Mouse (Mus musculus) forelimb bud, embryonic 11.5 days (tissue): Measurements from ENCODE around the gene Zfp217.

Experiments
- DNase-seq: peaks from one replicate; pipeline ENCODE4 v3.0.0-alpha.2; 2012; ENCODE audit warnings: low read depth, low spot score

Gene Zfp217

DNA sequence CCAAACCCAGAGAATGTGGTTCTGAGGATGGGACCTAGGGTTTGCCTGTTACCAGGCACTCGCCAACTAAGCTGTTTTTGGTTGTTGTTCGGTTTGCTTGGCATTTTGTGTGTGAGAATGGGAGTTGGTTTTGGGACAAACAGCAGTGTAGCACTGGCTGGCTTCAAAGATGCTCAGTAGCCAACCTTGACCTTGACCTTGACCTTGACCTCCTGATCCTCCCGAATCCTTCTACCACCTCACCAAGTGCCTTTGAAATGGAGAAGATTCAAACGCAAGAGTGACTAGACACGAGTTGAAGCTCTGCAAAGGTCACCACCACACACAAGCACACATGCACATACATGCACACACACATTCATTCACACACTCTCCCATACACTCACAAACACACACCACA, 44.6 kb downstream of the Zfp217 start:
- no peak for DNase-seq

DNA sequence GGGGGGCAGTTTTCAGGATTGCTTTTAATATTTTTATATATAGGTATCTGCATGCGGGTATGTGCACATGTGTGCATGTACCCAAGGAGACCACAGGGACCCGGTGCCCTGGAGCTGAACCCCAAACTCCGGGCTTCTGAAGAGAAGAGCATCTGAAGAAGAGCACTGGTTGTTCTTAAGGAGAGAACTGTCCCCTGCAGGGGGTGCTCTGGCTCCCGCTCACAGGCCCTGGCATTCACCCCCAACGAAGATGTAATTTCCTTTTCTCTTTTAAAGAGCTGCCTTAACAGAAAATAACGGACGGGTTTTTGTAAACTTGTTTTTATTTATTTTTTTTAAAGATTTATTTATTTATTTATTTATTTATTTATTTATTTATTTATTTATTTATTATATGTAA, 46.0 kb downstream of the Zfp217 start:
- no peak for DNase-seq

DNA sequence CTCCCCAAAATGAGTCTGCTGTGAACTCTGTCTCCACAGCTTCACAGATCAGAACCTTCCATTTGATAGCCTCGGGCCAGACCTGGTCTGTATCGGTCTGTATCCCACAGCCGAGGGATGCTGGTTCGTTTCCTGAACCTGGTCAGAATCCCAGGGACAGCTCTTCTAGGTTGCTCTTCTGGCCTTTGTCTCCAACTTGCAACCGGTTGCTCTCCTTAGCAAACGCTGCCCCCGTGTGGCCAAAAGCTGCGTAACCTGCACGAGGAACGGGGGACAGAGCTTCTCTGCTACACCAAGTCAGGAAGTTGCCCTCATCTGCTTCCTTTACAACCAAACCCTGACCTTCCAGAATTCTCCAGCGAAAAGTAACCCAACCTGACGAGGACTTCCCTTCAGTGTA, 46.8 kb downstream of the Zfp217 start:
- DNase-seq, result peak; percentile 93

DNA sequence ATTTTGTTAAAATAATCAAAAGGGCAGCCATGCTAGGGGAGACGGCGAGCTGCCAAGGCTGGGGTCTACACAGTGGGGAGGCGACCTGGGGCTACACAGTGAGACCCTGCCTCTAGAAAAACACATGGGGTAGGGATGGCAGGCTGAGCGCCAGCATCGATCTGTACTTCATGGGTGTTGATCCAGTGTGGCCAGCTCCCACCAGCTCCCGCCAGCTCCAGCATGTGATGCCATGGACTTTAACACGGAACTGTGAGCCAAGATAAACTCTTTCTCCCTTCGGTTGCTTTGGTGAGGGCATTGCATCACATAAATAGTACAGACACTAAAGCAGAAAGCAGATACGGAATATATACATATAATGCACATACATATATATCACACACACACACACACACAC, 53.0 kb downstream of the Zfp217 start:
- DNase-seq, result no peak

DNA sequence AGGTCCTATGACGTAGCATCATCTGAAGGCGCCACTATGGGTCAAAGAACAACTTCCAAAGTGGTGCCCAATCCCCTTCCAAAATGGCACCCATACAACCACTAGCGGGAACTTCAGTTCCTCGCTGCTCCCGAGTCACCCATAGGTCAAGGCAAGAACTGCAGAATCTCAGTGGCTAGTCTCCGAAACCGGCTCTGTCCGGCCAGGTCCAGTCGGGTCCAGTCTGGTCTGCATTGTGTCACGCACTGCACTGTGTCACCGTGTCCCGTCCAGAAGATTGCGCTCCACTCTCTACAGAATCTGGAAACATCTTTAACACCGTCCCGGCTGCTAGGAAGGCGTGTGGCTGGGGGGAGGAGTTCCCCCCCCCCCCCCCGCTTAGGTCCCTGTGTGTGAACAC, 53.7 kb downstream of the Zfp217 start:
- DNase-seq, result no peak

DNA sequence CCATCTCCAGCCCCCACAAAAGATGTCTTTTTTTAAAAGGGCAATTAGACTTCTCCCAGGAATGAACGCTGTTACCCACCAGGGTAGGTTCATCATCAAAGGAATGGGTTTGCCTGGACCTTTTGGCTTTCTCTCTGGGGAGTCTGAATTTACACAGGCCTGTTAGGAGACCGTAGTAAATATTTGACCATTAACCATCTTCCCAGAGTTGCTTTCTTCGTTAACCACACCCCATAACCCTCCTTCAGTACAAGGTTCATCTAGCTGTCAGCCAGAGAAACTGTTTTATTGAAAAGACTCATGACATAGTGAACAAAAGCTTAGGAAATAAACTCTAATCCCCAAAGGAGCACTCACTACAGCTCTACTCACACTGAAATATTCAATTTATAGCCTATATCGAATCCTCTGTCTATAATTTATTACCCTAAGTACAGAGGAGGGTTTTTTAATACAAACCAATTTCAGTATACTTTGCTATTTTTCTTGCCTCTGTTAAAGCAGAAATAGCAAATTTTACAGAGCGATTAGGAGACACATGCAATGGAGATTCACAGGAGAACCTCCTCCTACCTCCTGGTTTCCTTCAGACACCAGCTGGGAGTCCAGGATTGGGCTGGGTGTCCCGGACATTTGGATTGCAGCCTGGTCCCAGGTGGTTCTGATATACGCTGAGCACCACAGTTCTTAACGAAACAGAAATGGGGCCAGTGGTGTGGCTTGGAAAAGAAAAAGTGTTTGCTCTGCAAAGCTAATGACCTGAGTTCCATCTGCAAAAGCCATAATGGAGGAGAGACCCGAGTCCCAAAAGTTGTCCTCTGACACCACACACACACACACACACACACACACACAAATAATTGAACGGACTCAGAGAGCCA, 56.1 kb downstream of the Zfp217 start:
- no peak for DNase-seq

DNA sequence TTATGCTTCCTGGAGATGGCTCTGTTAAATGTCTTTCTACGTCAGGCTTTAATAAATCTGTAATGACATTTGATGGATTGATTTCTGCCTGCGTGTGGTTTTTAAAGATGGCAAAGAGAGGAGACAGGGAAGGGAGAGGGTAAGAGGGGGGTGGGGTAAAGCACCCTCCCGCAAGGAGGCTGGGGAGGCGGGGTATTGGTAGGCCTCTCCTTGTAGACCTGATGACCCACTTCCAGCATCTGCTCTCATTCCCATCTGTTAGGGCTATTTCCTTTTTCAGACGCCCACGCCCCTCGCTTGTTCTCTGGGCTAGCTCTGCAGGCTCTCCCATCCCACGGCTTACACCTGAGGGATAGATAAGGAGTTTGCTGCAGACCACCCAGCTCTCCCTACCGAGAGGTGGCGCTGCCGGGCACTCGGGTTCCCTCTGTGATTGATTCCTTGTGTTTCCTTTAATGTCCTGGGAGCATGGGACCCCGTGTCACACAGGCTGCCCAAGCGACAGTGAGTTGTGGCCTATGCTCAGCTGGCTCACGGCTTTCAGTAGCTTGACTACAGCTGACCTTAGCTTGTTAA, 69.4 kb downstream of the Zfp217 start:
- DNase-seq, result no peak

DNA sequence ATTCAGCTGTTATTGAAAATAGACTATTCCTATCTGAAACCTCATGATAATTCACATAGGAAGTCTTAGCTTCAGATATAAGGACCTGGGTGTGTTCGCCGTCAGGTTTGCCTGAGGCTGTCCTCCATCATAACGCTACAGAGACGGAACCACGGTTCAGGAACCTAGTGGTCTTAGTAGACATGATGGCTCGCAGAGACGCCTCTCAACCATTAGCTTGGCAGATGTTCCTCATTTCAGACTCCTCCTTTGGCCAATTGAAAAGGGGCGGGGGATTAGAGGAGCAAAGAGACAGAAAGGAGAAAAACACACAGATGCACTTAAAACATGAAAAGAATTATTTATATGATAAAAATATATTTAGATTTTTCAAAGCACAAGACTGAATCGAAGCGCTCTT, 69.9 kb downstream of the Zfp217 start:
- no peak for DNase-seq

DNA sequence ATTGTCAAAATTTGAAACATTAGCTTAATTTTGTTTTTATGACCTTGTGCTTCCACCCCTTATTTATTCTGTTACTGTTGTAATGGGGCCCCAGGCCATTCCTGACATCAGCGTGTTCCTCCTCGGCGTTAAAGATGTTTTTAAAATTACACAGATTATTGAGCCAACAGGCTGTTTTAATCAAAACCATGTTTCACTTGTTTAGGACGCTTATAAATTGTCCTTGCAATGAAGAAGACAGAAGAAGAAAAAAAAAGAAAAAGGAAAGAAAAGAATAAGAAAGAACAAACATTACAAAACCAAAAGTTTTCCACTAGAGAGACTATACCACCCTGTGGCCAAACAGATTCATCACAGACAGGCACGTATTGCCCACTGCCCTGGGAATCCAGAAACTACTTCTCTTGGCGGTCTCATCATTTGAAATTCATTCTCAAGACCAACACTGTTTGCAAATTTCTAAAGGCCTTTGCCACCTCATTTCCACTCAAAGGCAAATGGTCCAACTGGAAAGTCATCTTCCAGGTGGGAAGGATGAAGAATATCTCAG, 70.9 kb downstream of the Zfp217 start:
- DNase-seq, result no peak

DNA sequence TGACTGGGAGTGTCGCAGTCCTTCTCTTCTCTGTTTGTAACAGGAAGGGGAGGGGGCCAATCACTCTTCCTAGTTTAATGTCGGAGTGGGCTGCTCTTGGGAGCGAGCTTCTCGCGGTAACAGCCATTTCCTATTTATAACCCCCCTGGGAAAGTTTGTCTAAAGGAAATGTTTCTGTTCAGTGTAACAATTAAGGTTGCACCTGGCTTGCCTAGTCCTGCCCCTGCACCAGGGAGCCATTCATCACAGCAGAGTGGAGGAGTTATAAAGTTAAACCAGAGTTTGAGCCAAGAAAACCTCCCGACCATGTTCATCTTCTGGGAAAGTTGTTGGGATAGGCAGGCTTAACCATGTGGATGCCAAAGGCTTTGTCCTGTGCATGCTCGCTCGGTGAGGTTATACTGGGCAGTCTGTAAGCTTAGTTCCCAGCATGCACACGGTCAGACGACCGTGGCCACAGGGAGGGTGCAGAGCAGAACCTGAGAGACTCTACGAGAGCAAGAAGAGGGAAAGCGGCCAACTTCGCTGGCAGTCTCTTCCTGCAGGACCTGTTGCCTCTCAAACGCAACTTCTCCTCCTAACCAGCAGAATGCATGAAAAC, 77.2 kb downstream of the Zfp217 start:
- peak; percentile 84 for DNase-seq

DNA sequence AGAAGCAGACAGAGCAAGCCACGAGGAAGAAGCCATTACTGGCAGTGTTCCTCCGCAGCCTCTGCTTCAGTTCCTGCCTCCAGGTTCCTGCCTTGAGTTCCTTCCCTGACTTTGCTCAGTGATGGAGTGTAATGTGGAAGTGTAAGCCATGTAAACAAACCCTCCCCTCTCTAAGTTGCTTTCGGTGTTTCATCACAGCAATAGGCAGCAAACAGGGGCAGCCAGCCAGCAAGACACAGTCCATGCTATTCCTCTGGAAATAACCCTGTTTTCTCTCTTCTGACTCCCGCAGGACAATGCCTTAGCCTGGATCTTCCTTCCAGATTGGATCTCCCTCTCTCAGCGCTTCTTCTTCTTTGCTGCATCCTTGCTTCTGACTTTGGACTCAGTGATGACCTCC, 77.9 kb downstream of the Zfp217 start:
- DNase-seq, result no peak

DNA sequence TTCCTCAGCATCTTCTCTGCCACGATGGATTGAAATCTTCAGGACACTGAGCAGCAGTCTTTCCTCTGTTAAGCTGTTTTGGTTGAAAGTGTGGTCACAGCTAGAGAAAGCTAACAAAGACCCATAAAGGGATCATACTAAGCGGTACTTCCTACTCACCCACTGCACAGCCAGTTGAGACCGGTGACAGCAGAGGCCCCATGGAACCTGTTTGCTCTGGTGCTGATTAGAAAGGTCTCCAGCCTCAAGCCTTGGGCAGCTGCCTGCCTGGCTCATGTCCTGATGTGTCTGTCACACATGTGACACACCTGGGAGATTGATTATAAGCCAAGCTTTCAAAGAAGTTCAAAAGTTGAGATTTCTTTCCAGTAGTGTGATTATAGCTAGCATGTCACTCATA, 85.5 kb downstream of the Zfp217 start:
- no peak for DNase-seq

DNA sequence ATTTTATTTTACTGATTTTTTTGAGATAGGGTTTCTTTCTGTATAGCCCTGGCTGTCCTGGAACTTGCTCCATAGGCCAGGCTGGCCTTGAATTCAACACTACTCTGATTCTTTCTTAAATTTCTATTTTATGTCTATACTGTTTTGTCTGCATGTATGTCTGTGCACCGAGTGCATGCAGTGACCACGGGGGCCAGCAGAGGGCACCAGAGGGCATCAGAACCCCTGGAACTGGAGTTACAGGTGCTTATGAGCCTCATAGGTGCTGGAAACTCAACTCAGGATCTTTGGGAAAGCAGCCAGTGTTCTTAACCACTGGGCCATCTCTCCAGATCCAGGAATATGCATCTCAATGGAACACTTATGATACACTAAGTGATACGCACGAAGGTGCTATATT, 87.8 kb downstream of the Zfp217 start:
- DNase-seq, result no peak

DNA sequence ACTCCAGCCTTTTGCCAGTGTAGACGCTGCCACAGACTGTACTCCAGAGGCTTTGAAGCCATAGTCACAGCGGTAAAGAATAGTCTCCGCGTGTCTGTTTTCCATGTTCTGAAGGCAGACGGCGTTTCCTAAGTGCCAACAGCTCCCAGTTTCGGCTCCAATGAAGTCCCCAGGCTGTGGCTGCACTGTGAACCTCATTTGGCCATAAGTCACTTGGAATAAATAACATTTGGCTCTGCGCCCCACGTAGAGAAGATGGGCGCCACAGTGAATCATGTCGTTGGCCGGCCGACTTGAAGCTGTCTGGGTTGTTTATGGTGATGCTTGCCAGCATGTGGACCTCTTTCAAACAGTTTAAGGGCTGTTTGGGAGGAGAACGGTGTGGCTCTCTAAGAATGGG, 89.1 kb downstream of the Zfp217 start:
- DNase-seq, result no peak
